Mouse (Mus musculus): ENCODE results near the gene Rhox3g. TPM values are rescaled to one million over a fixed set of nuclear protein-coding genes. Genes with fewer than 3 reads are reported as not detected.

Gene Rhox3g
- not detected in 2 replicates for polyA plus RNA-seq (2012; rRNA removed; ENCODE audit: low replicate concordance)

GRCm38 (mm10) chrX:37628512-37628911 lies at the start of gene Rhox3g:
TSS of gene Rhox3g (minus strand) at chrX:37628612.

GRCm38 (mm10) chrX:37673177-37673576 lies 44.8 kb upstream of the Rhox3g start, which contains the start of gene Rhox2h:
TSS of gene Rhox2h (minus strand) at chrX:37673277.

GRCm38 (mm10) chrX:37668664-37669063 lies 40.3 kb upstream of the Rhox3g start, which contains the start of gene Rhox3h:
TSS of gene Rhox3h (minus strand) at chrX:37668764.

GRCm38 (mm10) chrX:37651227-37651626 lies 22.8 kb upstream of the Rhox3g start, which contains the start of gene Rhox4g:
TSS of gene Rhox4g (minus strand) at chrX:37651327.

GRCm38 (mm10) chrX:37643370-37643769 lies 15.0 kb upstream of the Rhox3g start, which contains the start of gene Rhox2g:
TSS of gene Rhox2g (minus strand) at chrX:37643470.

GRCm38 (mm10) chrX:37607604-37608003 lies 20.8 kb downstream of the Rhox3g start, which contains the start of gene Rhox4f:
TSS of gene Rhox4f (minus strand) at chrX:37607704.

GRCm38 (mm10) chrX:37580692-37581091 lies 47.7 kb downstream of the Rhox3g start, which contains the start of gene Rhox3f:
TSS of gene Rhox3f (plus strand) at chrX:37580992.

Other genes with a start within 250 kb of the Rhox3g start
- not detected in 2 replicates for gene Rhox3a2, start 248.6 kb downstream of the Rhox3g start, polyA plus RNA-seq (2012; rRNA removed; ENCODE audit: low replicate concordance)
- not detected in 2 replicates for gene Rhox4a2, start 237.8 kb downstream of the Rhox3g start, polyA plus RNA-seq (2012; rRNA removed; ENCODE audit: low replicate concordance)
- not detected in 2 replicates for gene Rhox2b, start 216.5 kb downstream of the Rhox3g start, polyA plus RNA-seq (2012; rRNA removed; ENCODE audit: low replicate concordance)
- gene Rhox4b, start 196.1 kb downstream of the Rhox3g start, polyA plus RNA-seq (2012; rRNA removed; ENCODE audit: low replicate concordance): not detected in 2 replicates
- gene Rhox2c, start 174.9 kb downstream of the Rhox3g start, polyA plus RNA-seq (2012; rRNA removed; ENCODE audit: low replicate concordance): not detected in 2 replicates
- gene Rhox3c, start 170.0 kb downstream of the Rhox3g start, polyA plus RNA-seq (2012; rRNA removed; ENCODE audit: low replicate concordance): not detected in 2 replicates
- gene Rhox4c, start 148.3 kb downstream of the Rhox3g start, polyA plus RNA-seq (2012; rRNA removed; ENCODE audit: low replicate concordance): not detected in 2 replicates
- not detected in 2 replicates for gene Rhox2d, start 135.2 kb downstream of the Rhox3g start, polyA plus RNA-seq (2012; rRNA removed; ENCODE audit: low replicate concordance)
- not detected in 2 replicates for gene Rhox4d, start 114.3 kb downstream of the Rhox3g start, polyA plus RNA-seq (2012; rRNA removed; ENCODE audit: low replicate concordance)
- gene Rhox2e, start 98.2 kb downstream of the Rhox3g start, polyA plus RNA-seq (2012; rRNA removed; ENCODE audit: low replicate concordance): not detected in 2 replicates
- gene Rhox3e, start 86.6 kb downstream of the Rhox3g start, polyA plus RNA-seq (2012; rRNA removed; ENCODE audit: low replicate concordance): not detected in 2 replicates
- not detected in 2 replicates for gene Rhox4e, start 71.2 kb downstream of the Rhox3g start, polyA plus RNA-seq (2012; rRNA removed; ENCODE audit: low replicate concordance)
- not detected in 2 replicates for gene Rhox2f, start 57.2 kb downstream of the Rhox3g start, polyA plus RNA-seq (2012; rRNA removed; ENCODE audit: low replicate concordance)
- not detected in 2 replicates for gene Rhox3f, start 47.6 kb downstream of the Rhox3g start, polyA plus RNA-seq (2012; rRNA removed; ENCODE audit: low replicate concordance)
- gene Rhox4f, start 20.9 kb downstream of the Rhox3g start, polyA plus RNA-seq (2012; rRNA removed; ENCODE audit: low replicate concordance): not detected in 2 replicates
- gene Rhox2g, start 14.9 kb upstream of the Rhox3g start, polyA plus RNA-seq (2012; rRNA removed; ENCODE audit: low replicate concordance): not detected in 2 replicates
- gene Rhox4g, start 22.7 kb upstream of the Rhox3g start, polyA plus RNA-seq (2012; rRNA removed; ENCODE audit: low replicate concordance): not detected in 2 replicates
- not detected in 2 replicates for gene Rhox3h, start 40.2 kb upstream of the Rhox3g start, polyA plus RNA-seq (2012; rRNA removed; ENCODE audit: low replicate concordance)
- gene Rhox2h, start 44.7 kb upstream of the Rhox3g start, polyA plus RNA-seq (2012; rRNA removed; ENCODE audit: low replicate concordance): not detected in 2 replicates
- not detected in 2 replicates for gene Rhox5, start 176.2 kb upstream of the Rhox3g start, polyA plus RNA-seq (2012; rRNA removed; ENCODE audit: low replicate concordance)
- not detected in 2 replicates for gene Rhox6, start 198.3 kb upstream of the Rhox3g start, polyA plus RNA-seq (2012; rRNA removed; ENCODE audit: low replicate concordance)
- gene Rhox7a, start 203.1 kb upstream of the Rhox3g start, polyA plus RNA-seq (2012; rRNA removed; ENCODE audit: low replicate concordance): not detected in 2 replicates